Mouse (Mus musculus) thymus, adult 2 months (tissue): Measurements from ENCODE around the gene Clspn. TPM values are rescaled to one million over a fixed set of nuclear protein-coding genes. Genes with fewer than 3 reads are reported as not detected.

Experiments
- DNase-seq: peaks from one replicate; pipeline ENCODE4 v3.0.0; 2021
- H3K27ac ChIP-seq: fragments of 200-500 bp; 2 replicates; pipeline ENCODE4 v1.5.1; 2012; ENCODE audit warnings: low read length, control low read depth; ENCODE audit not compliant: control insufficient read depth, insufficient read depth
- H3K27me3 ChIP-seq: fragments of 200-500 bp; 2 replicates; pipeline ENCODE4 v1.6.1; 2012; ENCODE audit warnings: mild to moderate bottlenecking, low read length, moderate library complexity, mixed read lengths; ENCODE audit not compliant: control insufficient read depth, insufficient read depth
- H3K36me3 ChIP-seq: fragments of 200-500 bp; 2 replicates; pipeline ENCODE4 v1.6.1; 2012; ENCODE audit warnings: mild to moderate bottlenecking, low read length, moderate library complexity; ENCODE audit not compliant: control insufficient read depth, insufficient read depth
- H3K4me1 ChIP-seq: fragments of 200-500 bp; replicated peaks from 2 replicates; pipeline ENCODE4 v1.6.1; 2012; ENCODE audit warnings: low read length; ENCODE audit not compliant: control insufficient read depth, insufficient read depth
- H3K4me3 ChIP-seq: fragments of 200-500 bp; 2 replicates; pipeline ENCODE4 v1.5.1; 2012; ENCODE audit warnings: mild to moderate bottlenecking, low read length, control low read depth, moderate library complexity; ENCODE audit not compliant: control insufficient read depth, insufficient read depth
- CTCF ChIP-seq: fragments of 200-500 bp; IDR thresholded peaks from 2 replicates; pipeline ENCODE4 v1.5.1; 2012; ENCODE audit warnings: mild to moderate bottlenecking, control low read depth, low read length, moderate library complexity, borderline replicate concordance; ENCODE audit not compliant: control insufficient read depth, poor library complexity, insufficient read depth; ENCODE audit errors: extremely low read depth
- POLR2A ChIP-seq: fragments of 200-500 bp; IDR thresholded peaks from 2 replicates; pipeline ENCODE4 v1.6.1; 2012; ENCODE audit warnings: mild to moderate bottlenecking, low read length, control low read depth, moderate library complexity; ENCODE audit not compliant: control insufficient read depth, poor library complexity, insufficient read depth; ENCODE audit errors: extremely low read depth
- WGBS: fragments of 180-500 bp; shearing (Covaris S2); methylation state at CpG from one replicate; pipeline ENCODE4 v1.1.7; 2018; 5-methylcytosine and 5-hydroxymethylcytosine counted together
- polyA plus RNA-seq: library from polyadenylated mRNA; depleted of rRNA; stranded (reverse); fragments of >200 nt; gene quantifications from 2 replicates; pipeline ENCODE4 v1.2.3, GENCODE M21; 2012

Clspn gene
- polyA plus RNA-seq, 1 experiment, result 8.1 TPM

GRCm38 (mm10) chr4:126605751-126606150 is 49.0 kb downstream of the Clspn start:
- no peak for DNase-seq
- TF ChIP-seq CTCF (no peak), POLR2A (no peak)
- Histone ChIP-seq H3K4me1 (peaks cover 6% of the 10 kb centered on the region), H3K27me3 (peaks cover 6% of the 10 kb centered on the region), H3K4me3 (no peak overlapping the region), H3K36me3 (no peaks in the 10 kb centered on the region), H3K27ac (no peak overlapping the region)
- 48% methylated on average over 4 of the region's 4 CpGs for WGBS

DNA sequence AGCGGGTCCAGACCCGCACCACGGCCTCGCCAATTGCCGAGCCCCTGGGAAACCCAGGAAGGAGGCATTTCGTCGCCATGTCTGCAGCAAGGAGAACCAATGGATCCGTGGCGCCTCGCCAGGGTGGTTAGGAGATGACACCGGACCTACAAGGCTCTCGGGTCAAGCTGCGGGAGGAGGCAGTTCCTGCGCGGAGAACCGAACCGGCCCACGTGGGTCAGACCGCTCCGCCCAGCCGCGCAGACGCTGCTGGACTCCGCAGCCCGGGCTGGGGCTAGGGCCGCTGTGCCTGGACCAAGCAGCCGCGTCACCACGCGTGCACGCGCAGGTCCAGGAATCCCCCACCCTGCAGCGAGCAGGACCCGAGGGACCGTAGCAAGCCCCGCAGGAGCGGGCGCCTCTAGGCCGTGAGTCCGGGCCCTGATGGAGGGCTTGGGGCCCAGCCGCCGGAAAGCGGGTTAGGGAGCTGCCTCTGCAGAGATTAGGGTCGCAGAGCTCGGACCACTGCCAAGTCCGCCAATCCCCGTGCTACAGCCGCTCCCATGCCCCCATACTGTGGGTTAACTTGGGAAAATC is 53.0 kb downstream of the Clspn start, which contains the start of gene 5730409E04Rik:
5730409E04Rik (plus strand) TSS at position 213 of the 576 bp plus-strand sequence.
- Histone ChIP-seq H3K36me3 (no peaks in the 10 kb centered on the region), H3K27me3 (peaks cover 6% of the 10 kb centered on the region), H3K27ac (no peak within 1 kb of the TSS), H3K4me3 (peak within 1 kb of the TSS; percentile 39), H3K4me1 (peaks cover 6% of the 10 kb centered on the region)
- DNase-seq, result peak; percentile 3
- no peak for TF ChIP-seq POLR2A
- no peak for TF ChIP-seq CTCF
- 2% methylated on average over 48 of the region's 48 CpGs for WGBS

DNA sequence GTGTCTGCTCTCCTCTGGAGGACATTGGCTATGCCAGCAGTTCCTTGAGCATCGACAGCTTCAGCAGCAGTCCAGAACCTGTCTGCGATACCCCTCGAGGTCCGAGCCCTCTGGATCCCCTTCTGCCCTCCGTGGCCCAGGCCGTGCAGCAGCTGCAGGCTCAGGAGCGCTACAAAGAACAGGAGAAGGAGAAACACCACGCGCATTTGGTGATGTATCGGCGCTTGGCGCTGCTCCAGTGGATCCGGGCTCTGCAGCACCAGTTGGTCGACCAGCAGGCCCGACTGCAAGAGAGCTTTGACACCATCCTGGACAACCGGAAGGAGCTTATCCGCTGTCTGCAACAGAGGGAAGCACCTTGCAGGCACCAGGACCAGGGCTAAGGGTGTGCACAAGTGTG is 55.3 kb downstream of the Clspn start:
- Histone ChIP-seq H3K27ac (no peak overlapping the region), H3K4me3 (no peak overlapping the region)

GRCm38 (mm10) chr4:126616312-126616711 is 59.6 kb downstream of the Clspn start:
- no peak for DNase-seq
- no peak for TF ChIP-seq CTCF
- TF ChIP-seq POLR2A, result no peak
- Histone ChIP-seq H3K27ac (no peak overlapping the region), H3K27me3 (peaks cover 13% of the 10 kb centered on the region; the same call in 1 of the 2 replicates), H3K4me1 (no peaks in the 10 kb centered on the region), H3K4me3 (no peak overlapping the region), H3K36me3 (no peaks in the 10 kb centered on the region)
- WGBS, result 80% methylated on average over 4 of the region's 4 CpGs

More for the DNA sequence above, 55.3 kb downstream of the Clspn start:
- Histone ChIP-seq H3K36me3 (no peaks in the 10 kb centered on the region), H3K4me1 (peaks cover 6% of the 10 kb centered on the region), H3K27me3 (peaks cover 6% of the 10 kb centered on the region)
- 96% methylated on average over 17 of the region's 17 CpGs for WGBS
- TF ChIP-seq CTCF (no peak), POLR2A (no peak)
- DNase-seq, result no peak

- Histone ChIP-seq H3K36me3 (no peaks in the 10 kb centered on the region), H3K27ac (no peak overlapping the region), H3K4me1 (no peaks in the 10 kb centered on the region), H3K27me3 (peaks cover 13% of the 10 kb centered on the region; the same call in 1 of the 2 replicates), H3K4me3 (no peak overlapping the region)
- DNase-seq, result no peak
- WGBS, result 17% methylated on average over 33 of the region's 33 CpGs
- no peak for TF ChIP-seq POLR2A
- TF ChIP-seq CTCF, result no peak
Observed at GRCm38 (mm10) chr4:126619691-126620330, 63.1 kb downstream of the Clspn start.

- TF ChIP-seq POLR2A (no peak), CTCF (no peak)
- WGBS, result 14% methylated on average over 13 of the region's 13 CpGs
- Histone ChIP-seq H3K27ac (no peak overlapping the region), H3K36me3 (no peaks in the 10 kb centered on the region), H3K27me3 (peaks cover 13% of the 10 kb centered on the region; the same call in 1 of the 2 replicates), H3K4me3 (no peak overlapping the region), H3K4me1 (no peaks in the 10 kb centered on the region)
- DNase-seq, result no peak
Observed at GRCm38 (mm10) chr4:126620349-126620874, 63.7 kb downstream of the Clspn start.
